Mouse (Mus musculus) forebrain, embryonic 13.5 days (tissue): ENCODE results near the gene Coro2a. TPM values are rescaled to one million over a fixed set of nuclear protein-coding genes. Genes with fewer than 3 reads are reported as not detected.

Experiments used
- ATAC-seq: fragments of 200-750 bp; cut with Nextera tagmentation; 2 replicates; pipeline ENCODE4 v1.8.0; 2017
- H3K27ac ChIP-seq: fragments of 300-500 bp; sonication (generic); 2 replicates; pipeline ENCODE4 v1.5.1; 2015; ENCODE audit warnings: inconsistent platforms, mild to moderate bottlenecking, moderate library complexity
- H3K27me3 ChIP-seq: fragments of 300-500 bp; sonication (generic); 2 replicates; pipeline ENCODE4 v1.6.1; 2015; ENCODE audit warnings: mild to moderate bottlenecking, inconsistent platforms
- H3K36me3 ChIP-seq: fragments of 300-500 bp; sonication (generic); 2 replicates; pipeline ENCODE4 v1.6.1; 2015; ENCODE audit warnings: mild to moderate bottlenecking, inconsistent platforms; ENCODE audit not compliant: poor library complexity, severe bottlenecking
- H3K4me1 ChIP-seq: fragments of 300-500 bp; sonication (generic); 2 replicates; pipeline ENCODE4 v1.6.1; 2015; ENCODE audit warnings: inconsistent platforms
- H3K4me2 ChIP-seq: fragments of 300-500 bp; sonication (generic); 2 replicates; pipeline ENCODE4 v1.6.1; 2015; ENCODE audit warnings: inconsistent platforms, mild to moderate bottlenecking, moderate library complexity
- H3K4me3 ChIP-seq: fragments of 300-500 bp; sonication (generic); 2 replicates; pipeline ENCODE4 v1.5.1; 2015; ENCODE audit warnings: mild to moderate bottlenecking, inconsistent platforms
- H3K9ac ChIP-seq: fragments of 300-500 bp; sonication (generic); 2 replicates; pipeline ENCODE4 v1.6.1; 2015; ENCODE audit warnings: mild to moderate bottlenecking, inconsistent platforms
- H3K9me3 ChIP-seq: fragments of 300-500 bp; sonication (generic); replicated peaks from 2 replicates; pipeline ENCODE4 v1.6.1; 2016; ENCODE audit warnings: inconsistent platforms
- WGBS: fragments of 180-500 bp; shearing (Covaris S2); methylation state at CpG from one replicate; pipeline ENCODE4 v1.1.7; 2015; 5-methylcytosine and 5-hydroxymethylcytosine counted together
- polyA plus RNA-seq: library from polyadenylated mRNA; unstranded; fragments of >200 nt; fragmentation: Nextera tagmentation; extraction: Ambion mirVana; gene quantifications from 2 replicates; pipeline ENCODE4 v1.2.1, GENCODE M21; 2015

The Coro2a gene
- polyA plus RNA-seq, 1 experiment from 2014 or later: 1.8 TPM

DNA sequence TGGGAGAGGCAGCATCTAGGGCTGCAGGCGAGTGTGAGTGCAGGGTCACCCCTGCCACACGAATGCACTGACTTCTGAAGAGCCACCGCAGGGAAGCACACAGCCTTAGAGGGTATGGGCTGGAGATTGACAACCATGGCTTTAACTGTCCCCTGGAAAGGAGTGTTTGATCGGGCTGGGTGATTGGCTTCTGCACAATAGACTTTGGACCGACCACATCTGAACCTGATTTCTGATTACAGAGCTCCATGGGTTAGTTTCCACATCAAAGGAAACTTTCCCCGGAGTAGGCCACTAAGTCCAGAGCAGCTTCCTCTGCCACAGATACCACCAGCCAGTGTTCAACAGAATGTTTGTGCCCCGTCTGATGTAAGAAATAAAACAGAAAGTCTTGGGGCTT is 72.3 kb downstream of the Coro2a start:
- 57% methylated on average over 7 of the region's 7 CpGs for whole genome bisulfite sequencing
- Histone ChIP-seq H3K27me3 (peaks cover 26% of the 10 kb centered on the region), H3K9ac (no peak overlapping the region), H3K27ac (no peak overlapping the region), H3K36me3 (no peaks in the 10 kb centered on the region), H3K4me2 (no peak overlapping the region), H3K9me3 (no peaks in the 10 kb centered on the region), H3K4me1 (peaks cover 9% of the 10 kb centered on the region; the same call in 1 of the 2 replicates), H3K4me3 (no peak overlapping the region)
- no peak for ATAC-seq

DNA sequence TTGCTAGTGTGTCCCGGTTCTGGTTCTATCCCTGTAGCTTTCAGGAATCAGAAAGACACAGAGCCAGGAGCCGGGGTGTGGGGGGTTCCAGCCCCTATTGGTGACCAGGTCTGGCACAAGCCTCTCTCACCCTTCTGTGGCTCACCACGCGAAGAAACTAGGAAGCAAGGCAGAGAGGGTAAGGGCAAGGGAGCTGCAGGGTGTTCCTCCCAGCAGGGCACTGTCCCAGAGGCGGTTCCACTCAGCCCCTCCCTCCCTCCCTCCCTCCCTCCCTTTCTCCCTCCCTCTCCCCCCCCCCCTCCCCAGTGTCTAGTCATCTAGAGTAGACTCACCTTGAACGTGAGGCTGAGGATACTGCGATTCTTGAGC is 74.5 kb downstream of the Coro2a start:
- H3K27me3 ChIP-seq: peaks cover 8% of the 10 kb centered on the region
- H3K4me1 ChIP-seq: peaks cover 5% of the 10 kb centered on the region; the same call in 1 of the 2 replicates
- peak overlapping the region; percentile 13; the same call in 1 of the 2 replicates for H3K4me3 ChIP-seq
- no peak overlapping the region for H3K27ac ChIP-seq
- H3K9me3 ChIP-seq: no peaks in the 10 kb centered on the region; the same call in 1 of the 2 replicates
- peak overlapping the region; percentile 52 for H3K4me2 ChIP-seq
- no peaks in the 10 kb centered on the region for H3K36me3 ChIP-seq
- peak; percentile 45; the same call in 1 of the 2 replicates for ATAC-seq
- 4% methylated on average over 6 of the region's 7 CpGs for WGBS
- H3K9ac ChIP-seq: no peak overlapping the region

DNA sequence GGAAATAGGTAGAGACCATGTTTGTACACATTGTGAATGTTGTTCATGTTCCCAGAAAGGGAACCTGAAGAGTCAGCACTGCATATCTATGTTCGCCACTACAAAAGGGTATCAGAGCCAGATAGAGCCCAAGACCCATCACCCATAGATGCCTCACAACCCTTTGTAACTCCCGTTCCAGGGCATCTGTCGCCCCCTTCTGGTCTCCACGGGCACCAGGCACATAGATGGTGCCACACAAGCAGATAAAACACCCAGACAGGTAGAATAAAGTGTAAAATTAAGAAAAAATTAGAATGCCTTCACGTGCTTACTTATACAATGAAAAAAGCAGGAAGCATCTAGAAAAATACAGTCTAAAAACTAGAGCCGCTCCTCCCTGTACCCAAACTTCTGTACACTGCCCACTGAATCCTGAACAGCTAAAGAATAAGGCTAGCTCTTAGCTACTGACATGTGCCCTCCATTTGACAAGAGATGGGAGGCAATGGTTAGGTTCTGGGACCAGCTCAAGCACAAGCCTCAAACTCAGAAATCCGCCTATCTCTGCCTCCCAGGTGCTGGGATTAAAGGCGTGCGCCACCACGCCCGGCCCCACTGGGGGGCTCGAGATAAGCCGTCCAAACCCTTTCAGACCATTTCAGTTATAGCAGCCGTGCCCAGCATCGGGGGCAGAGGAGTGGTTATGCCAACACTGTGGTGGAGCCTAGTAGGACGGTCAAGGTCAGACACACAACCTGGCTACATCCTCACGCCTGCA is 75.0 kb downstream of the Coro2a start:
- H3K4me2 ChIP-seq: peak overlapping the region; percentile 52
- no peak for ATAC-seq
- no peaks in the 10 kb centered on the region; the same call in 1 of the 2 replicates for H3K9me3 ChIP-seq
- no peak overlapping the region for H3K9ac ChIP-seq
- no peaks in the 10 kb centered on the region for H3K36me3 ChIP-seq
- H3K27ac ChIP-seq: no peak overlapping the region
- WGBS: 31% methylated on average over 17 of the region's 17 CpGs
- H3K4me1 ChIP-seq: peaks cover 5% of the 10 kb centered on the region; the same call in 1 of the 2 replicates
- H3K27me3 ChIP-seq: peaks cover 5% of the 10 kb centered on the region; the same call in 1 of the 2 replicates
- H3K4me3 ChIP-seq: peak overlapping the region; percentile 13; the same call in 1 of the 2 replicates

DNA sequence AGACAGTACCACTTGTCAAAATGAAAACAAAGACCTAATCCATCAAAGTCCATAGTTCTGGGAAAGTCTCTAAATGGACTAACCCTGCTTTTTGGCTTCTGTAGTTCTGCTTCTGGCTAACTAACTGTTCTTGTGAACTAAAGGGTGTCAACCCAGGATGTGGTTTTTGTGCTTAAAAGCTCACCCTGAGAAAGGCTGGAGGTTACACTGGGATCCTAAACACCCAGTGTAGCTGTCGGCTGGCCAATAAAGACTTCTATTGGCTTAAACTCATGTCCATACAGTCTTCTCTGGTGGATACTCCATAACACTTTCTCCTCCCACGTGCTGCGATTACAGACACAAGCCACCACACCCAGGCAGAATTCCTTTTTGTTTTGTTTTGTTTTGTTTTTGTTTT is 75.8 kb downstream of the Coro2a start:
- WGBS: 89% methylated on average over 3 of the region's 3 CpGs
- H3K4me1 ChIP-seq: peaks cover 5% of the 10 kb centered on the region; the same call in 1 of the 2 replicates
- ATAC-seq: no peak

DNA sequence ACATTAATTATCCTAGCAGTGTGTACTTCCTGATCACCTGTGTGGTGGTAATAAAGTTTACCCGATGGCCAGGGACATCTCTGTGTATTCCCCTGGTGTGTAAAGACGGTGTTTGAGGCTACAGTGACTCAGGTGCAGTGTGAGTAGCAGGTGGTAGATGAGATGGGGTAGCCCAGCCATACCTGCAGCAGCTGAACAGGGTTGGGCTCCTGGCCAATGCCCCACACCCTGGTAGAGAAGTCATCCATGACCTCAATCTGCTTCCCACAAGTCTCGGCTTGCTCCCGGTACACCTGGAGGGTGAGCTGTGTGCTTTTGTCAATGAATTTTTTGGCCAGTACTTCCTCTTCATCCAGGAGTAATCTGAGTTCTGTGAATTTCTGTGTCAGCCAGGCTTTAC is 78.7 kb downstream of the Coro2a start:
- no peaks in the 10 kb centered on the region for H3K36me3 ChIP-seq
- no peak overlapping the region for H3K9ac ChIP-seq
- no peak overlapping the region for H3K27ac ChIP-seq
- no peak overlapping the region for H3K4me2 ChIP-seq
- 89% methylated on average over 4 of the region's 4 CpGs for WGBS
- no peak for ATAC-seq
- peaks cover 5% of the 10 kb centered on the region; the same call in 1 of the 2 replicates for H3K4me1 ChIP-seq
- no peaks in the 10 kb centered on the region; the same call in 1 of the 2 replicates for H3K9me3 ChIP-seq
- no peak overlapping the region for H3K4me3 ChIP-seq
- H3K27me3 ChIP-seq: 0 out of 2 replicates have a peak, but pooled peaks cover 5% of the 10 kb centered on the region

More for the DNA sequence above, 75.8 kb downstream of the Coro2a start:
- H3K36me3 ChIP-seq: no peaks in the 10 kb centered on the region
- no peak overlapping the region for H3K27ac ChIP-seq
- no peak overlapping the region for H3K4me2 ChIP-seq
- no peaks in the 10 kb centered on the region; the same call in 1 of the 2 replicates for H3K9me3 ChIP-seq
- H3K9ac ChIP-seq: no peak overlapping the region
- H3K4me3 ChIP-seq: no peak overlapping the region
- H3K27me3 ChIP-seq: 0 out of 2 replicates have a peak, but pooled peaks cover 5% of the 10 kb centered on the region

DNA sequence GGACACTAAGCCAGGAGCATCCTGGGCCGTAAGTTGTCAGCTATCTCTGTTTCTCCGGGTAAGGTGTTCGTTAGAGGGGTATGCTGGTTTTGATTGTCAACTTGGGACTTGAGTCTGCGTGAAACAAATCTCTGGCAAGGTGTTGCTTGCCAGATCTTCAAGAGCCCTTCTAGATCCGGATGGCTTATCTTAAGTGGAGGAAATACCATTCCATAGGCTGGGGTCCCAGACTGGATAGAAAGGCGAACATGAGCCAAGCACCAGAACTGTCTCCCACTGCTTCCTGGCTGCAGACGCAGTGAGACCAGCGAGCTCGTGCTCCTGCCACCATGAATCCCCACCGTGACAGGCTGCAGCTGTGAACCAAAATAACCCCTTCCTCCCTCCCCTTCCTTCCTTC is 80.5 kb downstream of the Coro2a start:
- Histone ChIP-seq H3K9ac (no peak overlapping the region), H3K36me3 (no peaks in the 10 kb centered on the region), H3K27me3 (0 out of 2 replicates have a peak, but pooled peaks cover 3% of the 10 kb centered on the region), H3K4me2 (no peak overlapping the region), H3K4me1 (no peaks in the 10 kb centered on the region), H3K9me3 (no peaks in the 10 kb centered on the region; the same call in 1 of the 2 replicates), H3K27ac (no peak overlapping the region), H3K4me3 (no peak overlapping the region)
- WGBS: 86% methylated on average over 10 of the region's 10 CpGs
- ATAC-seq: no peak

DNA sequence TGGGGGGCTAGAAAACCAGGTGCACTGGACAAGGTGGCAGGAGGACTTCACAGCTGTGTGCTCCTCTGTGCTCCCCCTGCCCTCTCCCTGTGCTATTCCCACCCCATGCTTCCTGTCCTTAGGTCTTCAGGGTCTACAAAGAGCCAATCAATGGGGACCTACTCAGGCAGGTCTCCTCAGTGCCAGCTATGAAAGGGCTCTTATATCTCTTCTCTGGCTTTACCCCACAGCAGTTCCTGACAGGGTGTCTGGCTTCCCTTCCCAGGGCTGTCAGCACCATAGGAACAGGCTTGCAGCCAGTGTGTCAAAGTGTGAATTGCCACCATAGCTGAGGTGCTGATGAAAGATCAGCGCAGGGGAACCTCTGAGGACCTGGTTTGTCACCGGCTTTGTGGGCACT is 81.5 kb downstream of the Coro2a start:
- WGBS: 91% methylated on average over 2 of the region's 2 CpGs
- H3K36me3 ChIP-seq: no peaks in the 10 kb centered on the region
- H3K4me1 ChIP-seq: no peaks in the 10 kb centered on the region
- no peak overlapping the region for H3K9ac ChIP-seq
- no peak for ATAC-seq
- no peak overlapping the region for H3K4me2 ChIP-seq
- no peak overlapping the region for H3K4me3 ChIP-seq
- H3K9me3 ChIP-seq: no peaks in the 10 kb centered on the region; the same call in 1 of the 2 replicates
- H3K27ac ChIP-seq: no peak overlapping the region
- H3K27me3 ChIP-seq: 0 out of 2 replicates have a peak, but pooled peaks cover 3% of the 10 kb centered on the region

DNA sequence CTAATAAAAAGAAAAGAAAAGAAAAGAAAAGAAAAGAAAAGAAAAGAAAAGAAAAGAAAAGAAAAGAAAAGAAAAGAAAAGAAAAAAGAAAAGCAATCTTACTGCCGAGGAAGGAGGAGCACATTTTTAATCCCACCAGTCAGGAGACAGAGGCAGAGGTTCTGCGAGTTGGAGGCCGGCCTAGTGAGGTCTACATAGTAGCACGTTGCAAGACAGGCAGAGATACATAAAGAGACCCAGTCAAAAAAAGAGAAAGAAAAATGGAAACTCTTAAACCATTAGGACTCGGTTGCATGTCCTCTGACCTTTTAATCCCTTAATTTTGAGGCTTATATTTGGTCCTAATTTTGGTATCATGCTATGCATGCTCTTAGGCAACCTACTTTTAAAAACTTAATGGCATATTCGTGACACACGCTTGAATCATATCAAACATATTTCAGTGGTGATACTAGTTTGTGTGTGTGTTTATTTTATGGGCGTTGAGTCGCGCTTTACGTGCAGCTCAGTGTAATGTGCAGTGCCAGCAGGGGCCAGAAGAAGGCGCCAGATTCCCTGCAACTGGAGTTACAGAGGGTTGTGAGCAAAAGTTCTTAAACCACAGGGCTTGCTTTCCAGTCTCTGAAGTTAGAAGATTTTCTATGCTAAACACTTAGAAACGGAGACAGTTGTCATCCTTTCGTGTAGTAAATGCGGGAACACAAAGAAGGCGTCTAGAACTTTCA is 94.1 kb downstream of the Coro2a start:
- Histone ChIP-seq H3K27ac (no peak overlapping the region), H3K4me1 (peaks cover 17% of the 10 kb centered on the region), H3K27me3 (peaks cover 15% of the 10 kb centered on the region), H3K9me3 (no peaks in the 10 kb centered on the region), H3K4me2 (peak overlapping the region; percentile 83), H3K36me3 (peaks cover 15% of the 10 kb centered on the region), H3K4me3 (peak overlapping the region; percentile 63; the same call in 1 of the 2 replicates), H3K9ac (no peak overlapping the region)
- peak; percentile 50; the same call in 1 of the 2 replicates for ATAC-seq
- 10% methylated on average over 16 of the region's 16 CpGs for WGBS

DNA sequence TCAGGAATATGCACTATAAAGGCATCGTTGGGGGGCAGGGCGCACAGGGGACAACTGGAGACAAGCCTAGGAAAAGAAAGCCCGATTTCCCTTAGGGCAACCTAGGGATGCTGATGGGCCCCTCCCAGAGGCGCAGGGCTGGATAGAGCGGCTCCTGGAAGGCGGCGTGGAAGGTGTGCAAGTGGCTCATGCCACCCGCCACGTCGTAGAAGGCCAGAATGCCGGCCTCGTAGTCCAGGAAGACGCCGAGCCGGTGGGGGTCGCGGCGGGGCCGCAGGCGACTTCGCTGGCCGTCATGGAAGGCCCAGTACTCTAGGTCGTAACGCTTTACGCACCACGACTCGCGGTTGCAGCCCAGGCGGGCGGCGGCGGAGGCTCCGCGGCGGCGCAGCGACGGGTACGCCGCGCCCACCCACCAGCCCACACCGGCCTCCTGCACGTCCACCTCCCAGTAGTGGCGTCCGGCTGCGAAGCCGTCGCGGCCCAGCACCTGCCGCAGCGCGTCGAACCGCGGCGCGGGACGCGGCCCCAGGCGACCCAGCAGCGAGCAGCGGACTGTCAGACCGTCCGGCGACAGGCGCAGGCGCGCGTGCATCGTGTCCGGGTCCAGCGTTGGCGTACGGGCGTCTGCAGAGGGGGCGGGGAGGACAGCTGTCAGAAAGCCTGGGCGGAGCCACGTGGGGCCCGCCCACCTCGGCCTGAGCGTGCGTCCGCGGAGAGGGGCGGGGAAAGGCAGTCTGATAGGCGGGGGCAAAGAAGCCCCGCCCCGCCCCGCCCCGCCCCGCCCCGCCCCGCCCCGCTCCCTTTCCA is 95.0 kb downstream of the Coro2a start:
- Histone ChIP-seq H3K27ac (no peak overlapping the region), H3K4me3 (peak overlapping the region; percentile 63)
- WGBS: under 1% methylated on average over 92 of the region's 94 CpGs

DNA sequence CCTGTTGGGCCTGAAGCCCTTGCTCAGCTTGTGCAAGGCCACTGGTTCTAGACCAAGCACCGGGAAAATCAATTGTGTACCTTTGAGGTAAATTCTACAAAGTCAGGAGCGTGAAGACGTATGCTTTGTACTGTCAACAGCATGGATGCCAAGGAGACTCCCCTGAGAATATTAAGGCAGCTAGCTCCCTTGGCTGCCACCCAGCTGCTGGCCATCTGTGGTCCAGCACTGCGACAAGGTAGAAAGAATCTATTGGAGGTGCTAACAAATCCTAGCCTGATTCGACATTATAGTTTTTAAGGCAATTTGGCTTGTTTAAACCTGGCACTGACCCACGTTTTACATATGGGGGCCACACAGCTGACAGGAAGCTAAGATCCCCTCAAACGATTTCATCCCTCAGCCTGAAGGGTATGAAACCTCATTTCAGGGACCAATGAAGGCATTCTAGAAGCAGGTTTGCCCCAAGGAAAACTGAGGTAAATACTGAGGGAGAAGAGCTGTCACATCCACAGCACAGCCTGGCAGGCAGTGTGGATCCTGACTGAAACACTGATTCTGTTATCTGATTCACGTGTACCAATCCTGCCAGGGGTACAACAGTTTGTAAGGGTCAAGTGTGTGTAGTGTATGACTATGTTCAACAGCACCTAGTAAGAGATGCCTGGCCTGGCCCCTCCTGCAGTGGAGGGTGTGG is 96.5 kb downstream of the Coro2a start:
- no peak overlapping the region for H3K27ac ChIP-seq
- WGBS: 64% methylated on average over 8 of the region's 8 CpGs
- peaks cover 17% of the 10 kb centered on the region for H3K4me1 ChIP-seq
- H3K27me3 ChIP-seq: peaks cover 15% of the 10 kb centered on the region
- ATAC-seq: no peak
- no peak overlapping the region for H3K4me2 ChIP-seq
- peaks cover 38% of the 10 kb centered on the region for H3K36me3 ChIP-seq
- no peak overlapping the region for H3K9ac ChIP-seq
- no peaks in the 10 kb centered on the region for H3K9me3 ChIP-seq
- no peak overlapping the region for H3K4me3 ChIP-seq

More for the DNA sequence above, 95.0 kb downstream of the Coro2a start:
- peak overlapping the region; percentile 74 for H3K9ac ChIP-seq
- H3K36me3 ChIP-seq: peaks cover 24% of the 10 kb centered on the region
- H3K9me3 ChIP-seq: no peaks in the 10 kb centered on the region
- peaks cover 15% of the 10 kb centered on the region for H3K27me3 ChIP-seq
- H3K4me1 ChIP-seq: peaks cover 17% of the 10 kb centered on the region
- peak; percentile 96 for ATAC-seq
- H3K4me2 ChIP-seq: peak overlapping the region; percentile 83

DNA sequence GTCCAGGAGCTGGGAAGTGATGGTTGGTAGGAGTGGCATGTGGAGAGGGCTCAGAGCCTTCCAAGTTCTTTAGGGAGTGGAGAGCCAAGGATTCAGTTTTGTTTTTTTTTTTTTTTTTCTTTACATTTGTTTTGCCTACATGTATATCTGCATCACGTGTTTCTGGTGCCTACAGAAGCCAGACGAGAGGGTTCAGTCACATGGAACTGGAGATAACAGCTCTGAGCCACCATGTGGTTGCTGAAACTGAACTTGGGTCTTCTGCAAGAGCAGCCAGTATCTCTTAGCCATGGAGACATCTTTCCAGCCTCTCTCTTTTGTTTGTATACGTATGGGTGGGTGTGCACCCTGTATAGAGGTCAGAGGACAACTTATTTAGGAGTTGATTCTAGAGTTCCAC is 98.1 kb downstream of the Coro2a start:
- no peak for ATAC-seq
- H3K4me3 ChIP-seq: no peak overlapping the region
- H3K27ac ChIP-seq: no peak overlapping the region
- H3K36me3 ChIP-seq: peaks cover 52% of the 10 kb centered on the region
- H3K9me3 ChIP-seq: no peaks in the 10 kb centered on the region
- H3K4me1 ChIP-seq: peaks cover 17% of the 10 kb centered on the region
- no peak overlapping the region for H3K4me2 ChIP-seq
- no peak overlapping the region for H3K9ac ChIP-seq
- 89% methylated on average over 3 of the region's 3 CpGs for WGBS
- H3K27me3 ChIP-seq: peaks cover 15% of the 10 kb centered on the region
